Mouse (Mus musculus) frontal cortex, adult 2 months (tissue): ENCODE measurements around the gene Angptl8. TPM values are rescaled to one million over a fixed set of nuclear protein-coding genes. Genes with fewer than 3 reads are reported as not detected.

ENCODE experiments used
- polyA plus RNA-seq: library from polyadenylated mRNA; depleted of rRNA; stranded (reverse); fragments of >200 nt; gene quantifications from 2 replicates; pipeline ENCODE4 v1.2.3, GENCODE M21; 2012; rRNA removed

Angptl8 gene
- polyA plus RNA-seq, 1 experiment: not detected

Other genes starting within 250 kb of the Angptl8 start
- 53.2 TPM in 2 replicates for gene Timm29, start 242.8 kb upstream of the Angptl8 start, polyA plus RNA-seq
- 27.6 and 27.8 TPM in 2 replicates for gene Yipf2, start 242.7 kb upstream of the Angptl8 start, polyA plus RNA-seq
- gene Smarca4, start 219.3 kb upstream of the Angptl8 start, polyA plus RNA-seq: 77.8 and 83.8 TPM in 2 replicates
- 13.4 and 14.4 TPM in 2 replicates for gene Ldlr, start 112.0 kb upstream of the Angptl8 start, polyA plus RNA-seq
- gene Spc24, start 75.2 kb upstream of the Angptl8 start, polyA plus RNA-seq: 3.3 and 3.8 TPM in 2 replicates
- 7.9 and 8.0 TPM in 2 replicates for gene Kank2, start 36.8 kb upstream of the Angptl8 start, polyA plus RNA-seq
- 47.7 and 50.1 TPM in 2 replicates for gene Dock6, start 17.1 kb downstream of the Angptl8 start, polyA plus RNA-seq
- 10.9 and 13.6 TPM in 2 replicates for gene Rab3d, start 82.7 kb downstream of the Angptl8 start, polyA plus RNA-seq
- gene Ccdc159, start 92.0 kb downstream of the Angptl8 start, polyA plus RNA-seq: 18.3 and 26.9 TPM in 2 replicates
- 53.8 and 53.9 TPM in 2 replicates for gene Tmem205, start 92.0 kb downstream of the Angptl8 start, polyA plus RNA-seq
- gene Plppr2, start 101.5 kb downstream of the Angptl8 start, polyA plus RNA-seq: 182 and 192 TPM in 2 replicates
- 9.0 and 10.1 TPM in 2 replicates for gene Swsap1, start 120.2 kb downstream of the Angptl8 start, polyA plus RNA-seq
- gene Epor, start 128.0 kb downstream of the Angptl8 start, polyA plus RNA-seq: 8.8 and 10.3 TPM in 2 replicates
- 5.0 and 6.7 TPM in 2 replicates for gene Rgl3, start 153.9 kb downstream of the Angptl8 start, polyA plus RNA-seq
- 6.9 TPM in 2 replicates for gene Ccdc151, start 167.1 kb downstream of the Angptl8 start, polyA plus RNA-seq
- gene Prkcsh, start 167.3 kb downstream of the Angptl8 start, polyA plus RNA-seq: 106 and 112 TPM in 2 replicates
- 143 and 155 TPM in 2 replicates for gene Elavl3, start 216.5 kb downstream of the Angptl8 start, polyA plus RNA-seq
- gene Gm49318, start 235.7 kb downstream of the Angptl8 start, polyA plus RNA-seq: 0.54 TPM in 1 of 2 replicates, not detected in the other
- 38.2 and 39.5 TPM in 2 replicates for gene Zfp653, start 235.9 kb downstream of the Angptl8 start, polyA plus RNA-seq
- 62.5 and 64.9 TPM in 2 replicates for gene Ecsit, start 249.9 kb downstream of the Angptl8 start, polyA plus RNA-seq